Mouse (Mus musculus) bone marrow macrophage, adult 2 months (primary cell): ENCODE results near the gene Defa35.
"Not testable (repeated sequence)": the region's sequence is repeated elsewhere in the genome, so short reads cannot be mapped to it uniquely, and the experiment has no call there.

ENCODE experiments used
- CTCF ChIP-seq: IDR thresholded peaks from 2 replicates; pipeline ENCODE4 v1.5.1; 2012; ENCODE audit warnings: low read depth, mild to moderate bottlenecking, low read length, moderate library complexity
- POLR2A ChIP-seq: IDR thresholded peaks from 2 replicates; pipeline ENCODE4 v1.6.1; 2012; ENCODE audit warnings: mild to moderate bottlenecking, low read depth, low read length, borderline replicate concordance

- not testable (repeated sequence) for TF ChIP-seq CTCF, POLR2A
Observed at GRCm38 (mm10) chr8:21054747-21055146, 10.1 kb upstream of the Defa35 start, which contains the start of gene Defa23.
